Mouse (Mus musculus): Measurements from ENCODE around the gene Thumpd2. TPM values are rescaled to one million over a fixed set of nuclear protein-coding genes. Genes with fewer than 3 reads are reported as not detected.
A peak's percentile ranks its signal among the peaks of the same experiment; 100 is the strongest.

The Thumpd2 gene
- polyA plus RNA-seq, 1 experiment from 2014 or later: 13.3 TPM

DNA sequence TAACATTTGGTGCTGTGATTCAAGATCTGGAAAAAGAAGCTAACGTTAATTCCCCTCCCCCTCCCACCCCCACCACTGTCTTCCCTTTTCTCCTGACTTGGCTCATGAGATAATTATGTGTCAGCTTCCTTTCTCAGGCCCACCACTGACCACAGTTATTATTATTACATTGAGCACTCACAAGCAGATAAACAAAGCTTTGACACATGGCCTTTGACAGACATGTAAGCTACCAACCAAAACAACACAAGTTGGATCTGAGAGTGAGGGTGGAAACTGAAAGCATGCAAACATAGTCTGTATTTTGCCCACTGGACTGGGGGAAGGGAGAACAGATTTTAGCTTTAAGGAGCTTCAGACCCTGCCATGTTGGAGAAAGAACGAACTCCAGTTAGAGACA lies 67.7 kb downstream of the Thumpd2 start:
- no peak overlapping the region for H3K27ac ChIP-seq (ENCODE audit: low read depth, low read length)
- H3K9ac ChIP-seq (ENCODE audit: low read length): no peak overlapping the region
- H3K4me2 ChIP-seq (ENCODE audit: low read depth): no peak overlapping the region
- H3K4me3 ChIP-seq (ENCODE audit: low read depth, low read length): no peak overlapping the region
- H3K4me1 ChIP-seq (ENCODE audit: control insufficient read depth, insufficient read depth, low read length): no peaks in the 10 kb centered on the region
- H3K36me3 ChIP-seq (ENCODE audit: control insufficient read depth, insufficient read depth, low read length): no peaks in the 10 kb centered on the region
- 82% methylated on average over 2 of the region's 2 CpGs for WGBS
- H3K27me3 ChIP-seq (ENCODE audit: control insufficient read depth, insufficient read depth, low read length): no peaks in the 10 kb centered on the region
- ATAC-seq (ENCODE audit: insufficient read depth, low FRiP score, low TSS enrichment) (no peak), DNase-seq (ENCODE audit: low spot score) (no peak)
- no peaks in the 10 kb centered on the region for H3K9me3 ChIP-seq (ENCODE audit: control insufficient read depth, low read length)

DNA sequence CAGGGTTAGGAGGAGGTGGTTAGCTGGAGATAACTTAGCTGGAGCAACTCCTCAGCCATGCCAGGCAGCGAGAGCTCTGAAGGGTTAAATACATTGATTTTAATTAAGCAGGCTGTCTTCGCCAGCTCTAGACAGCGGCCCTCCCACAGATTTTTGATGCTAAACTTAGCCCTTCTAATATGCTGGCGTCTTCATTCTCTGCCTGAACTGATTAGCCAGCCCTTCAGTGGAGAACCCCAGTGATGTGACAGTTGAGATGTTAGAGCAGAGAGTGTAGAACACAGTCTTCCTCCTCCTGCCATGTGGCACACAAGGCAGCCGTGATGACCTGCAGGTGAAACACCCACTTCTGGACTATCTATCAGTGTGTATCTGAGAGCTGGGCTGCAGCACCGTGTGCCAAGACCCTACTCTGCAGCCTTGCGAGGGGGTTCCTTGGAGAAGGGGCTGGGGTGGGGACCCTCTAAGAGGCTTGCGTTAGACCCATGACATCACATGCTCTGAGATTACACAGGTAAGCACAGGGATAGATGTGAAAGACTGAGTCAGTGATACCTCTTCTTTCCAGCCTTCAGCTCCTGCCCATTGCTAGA lies 73.3 kb downstream of the Thumpd2 start:
- Histone ChIP-seq H3K27ac (ENCODE audit: low read depth, low read length) (no peak overlapping the region), H3K4me3 (ENCODE audit: low read depth, low read length) (no peak overlapping the region), H3K4me1 (ENCODE audit: control insufficient read depth, insufficient read depth, low read length) (no peaks in the 10 kb centered on the region), H3K9me3 (ENCODE audit: control insufficient read depth, low read length) (no peaks in the 10 kb centered on the region), H3K27me3 (ENCODE audit: control insufficient read depth, insufficient read depth, low read length) (no peaks in the 10 kb centered on the region), H3K9ac (ENCODE audit: low read length) (no peak overlapping the region), H3K4me2 (ENCODE audit: low read depth) (no peak overlapping the region), H3K36me3 (ENCODE audit: control insufficient read depth, insufficient read depth, low read length) (no peaks in the 10 kb centered on the region)
- DNase-seq (ENCODE audit: low spot score) (no peak), ATAC-seq (ENCODE audit: insufficient read depth, low FRiP score, low TSS enrichment) (no peak)
- WGBS: 78% methylated on average over 8 of the region's 8 CpGs

DNA sequence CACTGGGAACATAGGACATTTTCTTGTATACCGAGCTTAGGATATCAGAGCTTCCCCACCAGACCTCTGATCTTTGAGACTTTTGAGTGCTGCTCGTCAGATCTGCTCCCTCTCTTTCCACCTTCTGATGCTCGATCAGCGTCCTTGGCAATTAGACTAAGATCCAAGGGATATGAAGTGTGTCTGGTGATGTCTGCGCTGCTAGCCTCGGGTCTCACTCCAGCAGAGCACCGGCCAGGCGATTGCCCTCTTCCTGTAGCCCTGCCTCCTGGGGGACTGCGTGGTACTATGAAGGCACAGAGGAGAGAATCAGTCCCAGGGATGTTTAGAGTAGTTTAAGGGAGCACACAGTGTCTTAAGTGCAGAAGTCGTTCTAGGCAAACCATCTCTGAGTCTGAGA lies 81.9 kb downstream of the Thumpd2 start:
- Histone ChIP-seq H3K4me2 (ENCODE audit: low read depth) (no peak overlapping the region), H3K9me3 (ENCODE audit: control insufficient read depth, low read length) (no peaks in the 10 kb centered on the region), H3K4me3 (ENCODE audit: low read depth, low read length) (no peak overlapping the region), H3K27ac (ENCODE audit: low read depth, low read length) (no peak overlapping the region), H3K9ac (ENCODE audit: low read length) (no peak overlapping the region), H3K27me3 (ENCODE audit: control insufficient read depth, insufficient read depth, low read length) (no peaks in the 10 kb centered on the region), H3K4me1 (ENCODE audit: control insufficient read depth, insufficient read depth, low read length) (no peaks in the 10 kb centered on the region), H3K36me3 (ENCODE audit: control insufficient read depth, insufficient read depth, low read length) (no peaks in the 10 kb centered on the region)
- ATAC-seq (ENCODE audit: insufficient read depth, low FRiP score, low TSS enrichment): no peak
- 82% methylated on average over 10 of the region's 10 CpGs for WGBS
- DNase-seq (ENCODE audit: low spot score): no peak

- H3K4me2 ChIP-seq (ENCODE audit: low read depth): no peak overlapping the region
- H3K27me3 ChIP-seq (ENCODE audit: control insufficient read depth, insufficient read depth, low read length): no peaks in the 10 kb centered on the region
- H3K9ac ChIP-seq (ENCODE audit: low read length): no peak overlapping the region
- DNase-seq (ENCODE audit: low spot score) (peak; percentile 76), ATAC-seq (ENCODE audit: insufficient read depth, low FRiP score, low TSS enrichment) (peak; percentile 69)
- no peaks in the 10 kb centered on the region for H3K36me3 ChIP-seq (ENCODE audit: control insufficient read depth, insufficient read depth, low read length)
- WGBS: 14% methylated on average over 8 of the region's 8 CpGs
- H3K27ac ChIP-seq (ENCODE audit: low read depth, low read length): no peak overlapping the region
- H3K9me3 ChIP-seq (ENCODE audit: control insufficient read depth, low read length): no peaks in the 10 kb centered on the region
- H3K4me1 ChIP-seq (ENCODE audit: control insufficient read depth, insufficient read depth, low read length): no peaks in the 10 kb centered on the region
- no peak overlapping the region for H3K4me3 ChIP-seq (ENCODE audit: low read depth, low read length)
These were observed 82.5 kb downstream of the Thumpd2 start for GRCm38 (mm10) chr17:80982412-80982787.

GRCm38 (mm10) chr17:80981721-80982411 lies 83.0 kb downstream of the Thumpd2 start:
- no peak overlapping the region for H3K4me2 ChIP-seq (ENCODE audit: low read depth)
- H3K9ac ChIP-seq (ENCODE audit: low read length): no peak overlapping the region
- H3K27me3 ChIP-seq (ENCODE audit: control insufficient read depth, insufficient read depth, low read length): no peaks in the 10 kb centered on the region
- no peak overlapping the region for H3K27ac ChIP-seq (ENCODE audit: low read depth, low read length)
- WGBS: 79% methylated on average over 12 of the region's 12 CpGs
- H3K9me3 ChIP-seq (ENCODE audit: control insufficient read depth, low read length): no peaks in the 10 kb centered on the region
- H3K36me3 ChIP-seq (ENCODE audit: control insufficient read depth, insufficient read depth, low read length): no peaks in the 10 kb centered on the region
- H3K4me1 ChIP-seq (ENCODE audit: control insufficient read depth, insufficient read depth, low read length): no peaks in the 10 kb centered on the region
- no peak for DNase-seq (ENCODE audit: low spot score)
- no peak overlapping the region for H3K4me3 ChIP-seq (ENCODE audit: low read depth, low read length)
- ATAC-seq (ENCODE audit: insufficient read depth, low FRiP score, low TSS enrichment): peak; percentile 8; the same call in 1 of the 2 replicates

DNA sequence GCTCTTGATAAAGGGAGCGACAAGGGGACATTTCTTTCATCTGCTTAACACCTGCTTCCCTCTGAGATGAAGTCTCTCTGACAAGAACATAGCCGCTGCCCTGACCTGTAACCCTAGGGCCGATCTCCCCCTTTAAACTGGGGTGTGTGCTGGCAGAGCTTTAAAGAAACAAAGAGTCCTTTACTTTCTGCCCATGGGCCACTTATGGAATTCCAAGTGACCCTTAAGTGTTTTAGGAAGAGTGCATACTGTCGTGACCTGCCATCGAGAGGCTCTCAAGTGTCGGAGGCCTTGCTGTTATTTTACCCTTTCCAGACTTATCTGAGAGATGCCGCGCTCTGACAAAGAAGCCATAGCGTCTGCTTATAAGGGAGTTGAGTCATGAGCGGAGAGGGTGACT lies 84.8 kb downstream of the Thumpd2 start:
- Histone ChIP-seq H3K9me3 (ENCODE audit: control insufficient read depth, low read length) (no peaks in the 10 kb centered on the region), H3K4me1 (ENCODE audit: control insufficient read depth, insufficient read depth, low read length) (no peaks in the 10 kb centered on the region), H3K4me2 (ENCODE audit: low read depth) (no peak overlapping the region), H3K9ac (ENCODE audit: low read length) (no peak overlapping the region), H3K27me3 (ENCODE audit: control insufficient read depth, insufficient read depth, low read length) (no peaks in the 10 kb centered on the region), H3K36me3 (ENCODE audit: control insufficient read depth, insufficient read depth, low read length) (no peaks in the 10 kb centered on the region), H3K4me3 (ENCODE audit: low read depth, low read length) (no peak overlapping the region), H3K27ac (ENCODE audit: low read depth, low read length) (no peak overlapping the region)
- 76% methylated on average over 10 of the region's 10 CpGs for WGBS
- no peak for DNase-seq (ENCODE audit: low spot score)
- ATAC-seq (ENCODE audit: insufficient read depth, low FRiP score, low TSS enrichment): no peak

- no peaks in the 10 kb centered on the region for H3K27me3 ChIP-seq (ENCODE audit: control insufficient read depth, insufficient read depth, low read length)
- 85% methylated on average over 5 of the region's 5 CpGs for WGBS
- no peak for ATAC-seq (ENCODE audit: insufficient read depth, low FRiP score, low TSS enrichment)
These were observed 87.6 kb downstream of the Thumpd2 start for GRCm38 (mm10) chr17:80977245-80977644.

More at GRCm38 (mm10) chr17:80977245-80977644, 87.6 kb downstream of the Thumpd2 start:
- Histone ChIP-seq H3K4me2 (ENCODE audit: low read depth) (no peak overlapping the region), H3K9ac (ENCODE audit: low read length) (no peak overlapping the region), H3K27ac (ENCODE audit: low read depth, low read length) (no peak overlapping the region), H3K36me3 (ENCODE audit: control insufficient read depth, insufficient read depth, low read length) (no peaks in the 10 kb centered on the region), H3K4me1 (ENCODE audit: control insufficient read depth, insufficient read depth, low read length) (no peaks in the 10 kb centered on the region), H3K4me3 (ENCODE audit: low read depth, low read length) (no peak overlapping the region), H3K9me3 (ENCODE audit: control insufficient read depth, low read length) (no peaks in the 10 kb centered on the region)
- DNase-seq (ENCODE audit: low spot score): no peak
